Mouse (Mus musculus) lung, adult 2 months (tissue): ENCODE results near the gene Socs7.

ENCODE experiments used
- CTCF ChIP-seq: fragments of 200-500 bp; IDR thresholded peaks from 2 replicates; pipeline ENCODE4 v1.5.1; 2011; ENCODE audit warnings: mild to moderate bottlenecking, low read length, control low read depth; ENCODE audit not compliant: insufficient read depth
- POLR2A ChIP-seq: fragments of 200-500 bp; IDR thresholded peaks from 2 replicates; pipeline ENCODE4 v1.6.1; 2011; ENCODE audit warnings: low read depth, mild to moderate bottlenecking, control low read depth, low read length, borderline replicate concordance; ENCODE audit errors: extremely low read depth

- no peak for TF ChIP-seq POLR2A
- TF ChIP-seq CTCF = no peak
These were observed 76.5 kb downstream of the Socs7 start for GRCm38 (mm10) chr11:97438868-97439267.
